In the genomic region with DNA sequence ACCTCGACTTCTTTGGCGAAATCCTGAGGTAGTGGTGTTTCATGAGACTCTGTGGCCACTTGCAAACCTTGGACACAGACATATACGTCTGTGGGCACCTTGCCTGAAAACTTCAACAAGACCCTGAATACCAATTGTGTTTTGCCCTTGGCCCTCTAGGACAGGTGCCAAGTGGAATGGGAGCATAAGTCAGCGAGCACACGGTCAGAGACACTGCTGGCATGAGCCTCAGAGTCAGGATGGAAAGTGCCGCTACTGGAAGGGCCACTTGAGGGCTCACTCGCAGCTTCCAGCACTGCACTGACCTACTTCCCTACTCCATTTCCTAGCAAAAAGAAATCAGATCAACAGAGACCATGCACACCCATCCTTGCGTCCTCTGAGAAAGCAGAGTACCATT, we compare ENCODE assay signal across 10 mouse cellular contexts.
DNase-seq lines count a peak whose midpoint lies in the region; ATAC-seq and TF ChIP-seq lines count a peak whose summit lies in the region.
"Had no signal": no experiment of that assay in that cellular context is flagged by ENCODE, and none has a peak within 500 bp of the region (broad histone marks: within the 10 kb centered on the region; RNA-seq: fewer than 3 reads in every experiment).

No protein-coding gene starts in this region.

- H3K9me3 ChIP-seq in kidney, embryonic 15.5 days (replicated peaks) = no peaks in the 10 kb centered on the region
- no peaks in the 10 kb centered on the region for H3K9me3 ChIP-seq in forebrain, embryonic 11.5 days (ENCODE audit: control insufficient read depth, low read length)
- H3K9me3 ChIP-seq: embryonic facial prominence, embryonic 13.5 days; heart, embryonic 15.5 days had no signal

- DNase-seq in kidney, adult 11 months = peak; percentile 17
- peak; percentile 58 for DNase-seq in adipocyte (ENCODE audit: low spot score)
- peak; percentile 3 to 4 for DNase-seq in adrenal gland, postnatal 4 days (ENCODE audit: low spot score in 2 of 2)
- DNase-seq in kidney, postnatal 36 days = peak; percentile 27 to 57
- DNase-seq in thymus, adult 2 months = no peak
- DNase-seq in forebrain, embryonic 11.5 days (ENCODE audit: low spot score) = no peak

- no peak overlapping the region for H3K9ac ChIP-seq in kidney, embryonic 15.5 days
- H3K9ac ChIP-seq in forebrain, embryonic 11.5 days (ENCODE audit: low read length) = no peak overlapping the region
- H3K9ac ChIP-seq: embryonic facial prominence, embryonic 13.5 days; heart, embryonic 15.5 days had no signal

- no peak overlapping the region for H3K4me2 ChIP-seq in kidney, embryonic 15.5 days
- H3K4me2 ChIP-seq in forebrain, embryonic 11.5 days (ENCODE audit: low read depth, low read length, severe bottlenecking) = no peak overlapping the region
- H3K4me2 ChIP-seq: embryonic facial prominence, embryonic 13.5 days; heart, embryonic 15.5 days had no signal

- no peak for TF ChIP-seq POLR2A in thymus, adult 2 months (IDR thresholded peaks at IDR 0.05; ENCODE audit: control insufficient read depth, extremely low read depth, insufficient read depth, low read length, poor library complexity)

- no peaks in the 10 kb centered on the region for H3K27me3 ChIP-seq in kidney, embryonic 15.5 days
- H3K27me3 ChIP-seq in thymus, adult 2 months (ENCODE audit: control insufficient read depth, insufficient read depth, low read length) = no peaks in the 10 kb centered on the region
- no peaks in the 10 kb centered on the region for H3K27me3 ChIP-seq in forebrain, embryonic 11.5 days (ENCODE audit: control insufficient read depth, insufficient read depth, low read length)
- H3K27me3 ChIP-seq: heart, embryonic 15.5 days; Patski had no signal

- H3K4me1 ChIP-seq in kidney, embryonic 15.5 days = peaks cover 12% of the 10 kb centered on the region
- H3K4me1 ChIP-seq in thymus, adult 2 months (replicated peaks; ENCODE audit: control insufficient read depth, insufficient read depth, low read length) = peaks cover 4% of the 10 kb centered on the region
- H3K4me1 ChIP-seq in forebrain, embryonic 11.5 days (replicated peaks; ENCODE audit: control insufficient read depth, insufficient read depth, low read length) = peaks cover 8% of the 10 kb centered on the region; the same call in 1 of the 2 replicates

- no peak for TF ChIP-seq CTCF in thymus, adult 2 months (IDR thresholded peaks at IDR 0.05; ENCODE audit: borderline replicate concordance, control insufficient read depth, extremely low read depth, insufficient read depth, low read length, poor library complexity)

- H3K4me3 ChIP-seq in kidney, embryonic 15.5 days (replicated peaks) = no peak overlapping the region
- no peak overlapping the region for H3K4me3 ChIP-seq in thymus, adult 2 months (ENCODE audit: control insufficient read depth, insufficient read depth, low read length)
- H3K4me3 ChIP-seq in forebrain, embryonic 11.5 days (ENCODE audit: low read depth, low read length) = no peak overlapping the region
- H3K4me3 ChIP-seq: embryonic facial prominence, embryonic 13.5 days; heart, embryonic 15.5 days had no signal

- no peak overlapping the region for H3K27ac ChIP-seq in kidney, embryonic 15.5 days
- H3K27ac ChIP-seq in thymus, adult 2 months (ENCODE audit: control insufficient read depth, insufficient read depth, low read length) = no peak overlapping the region
- no peak overlapping the region for H3K27ac ChIP-seq in forebrain, embryonic 11.5 days (ENCODE audit: low read depth, low read length)
- H3K27ac ChIP-seq: embryonic facial prominence, embryonic 13.5 days; heart, embryonic 15.5 days had no signal

- ATAC-seq in kidney, embryonic 15.5 days (replicated peaks; ENCODE audit: low FRiP score) = no peak
- ATAC-seq in forebrain, embryonic 11.5 days (replicated peaks; ENCODE audit: low FRiP score) = no peak
- ATAC-seq: Patski had no signal

- no peaks in the 10 kb centered on the region for H3K36me3 ChIP-seq in kidney, embryonic 15.5 days
- no peaks in the 10 kb centered on the region for H3K36me3 ChIP-seq in thymus, adult 2 months (ENCODE audit: control insufficient read depth, insufficient read depth, low read length)
- no peaks in the 10 kb centered on the region; the same call in 1 of the 2 replicates for H3K36me3 ChIP-seq in forebrain, embryonic 11.5 days (ENCODE audit: control insufficient read depth, insufficient read depth, low read length)
- H3K36me3 ChIP-seq: embryonic facial prominence, embryonic 13.5 days; heart, embryonic 15.5 days had no signal

- 76% methylated on average over 8 of the region's 8 CpGs for WGBS in kidney, embryonic 15.5 days
- WGBS in thymus, adult 2 months = 72% methylated on average over 8 of the region's 8 CpGs
- WGBS in forebrain, embryonic 11.5 days = 84% methylated on average over 8 of the region's 8 CpGs

Comparison
In these comparisons a context has a peak if more than half of its experiments do, and no peak if none do; other contexts are left out.
1. DNase-seq: peak in kidney, adult 11 months (single experiment), adipocyte (single experiment), adrenal gland, postnatal 4 days (2 of 2) and kidney, postnatal 36 days (2 of 2); none in thymus, adult 2 months (single experiment) and forebrain, embryonic 11.5 days (single experiment).